Mouse (Mus musculus): Measurements from ENCODE around the gene Tymp. TPM values are rescaled to one million over a fixed set of nuclear protein-coding genes. Genes with fewer than 3 reads are reported as not detected.

The Tymp gene
- total RNA-seq, 2 experiments from 2014 or later = 1.2 to 1.5 TPM

- intact Hi-C loops (cut with DNase I) = loop anchor here (5.0 kb wide), 2 partner anchors 52 to 58 kb away; partner anchors contain the start of genes C730034F03Rik, Chkb, Cpt1b and Gm44502
- no peak for DNase-seq (ENCODE audit: low spot score in 2 of 2)
Measured at GRCm38 (mm10) chr15:89374801-89375534, 1.9 kb downstream of the Tymp start.

- DNase-seq (ENCODE audit: low spot score in 2 of 2) = no peak
- intact Hi-C loops (cut with DNase I) = loop anchor here (5.0 kb wide), 2 partner anchors 53 to 57 kb away; partner anchors contain the start of genes C730034F03Rik, Chkb, Cpt1b and Gm44502
Measured at GRCm38 (mm10) chr15:89374340-89374739, 2.5 kb downstream of the Tymp start.

- DNase-seq (ENCODE audit: low spot score in 2 of 2) = peak; percentile 93 to 94
- intact Hi-C loops (cut with DNase I) = loop anchor here (1.0 to 5.0 kb wide), 3 partner anchors 19 to 57 kb away; partner anchors contain the start of genes C730034F03Rik, Chkb, Cpt1b and Gm44502
Measured at GRCm38 (mm10) chr15:89373762-89374248, 3.0 kb downstream of the Tymp start, which contains the start of gene Sco2. Gene Sco2, minus strand, starts transcription at chr15:89373846.

- intact Hi-C loops (cut with DNase I) = loop anchor here (1.0 to 5.0 kb wide), 3 partner anchors 18 to 56 kb away; partner anchors contain the start of genes C730034F03Rik, Chkb, Cpt1b and Gm44502
Measured at GRCm38 (mm10) chr15:89373027-89373761, 3.6 kb downstream of the Tymp start.

GRCm38 (mm10) chr15:89372536-89372935 lies 4.3 kb downstream of the Tymp start:
- intact Hi-C loops (cut with DNase I) = loop anchor here (5.0 kb wide), 2 partner anchors 55 kb away; partner anchors contain the start of genes C730034F03Rik, Chkb, Cpt1b and Gm44502
- DNase-seq (ENCODE audit: low spot score in 2 of 2) = no peak

More at GRCm38 (mm10) chr15:89373027-89373761, 3.6 kb downstream of the Tymp start:
- peak; percentile 82 for DNase-seq (ENCODE audit: low spot score in 2 of 2)

- intact Hi-C loops (cut with DNase I) = loop anchor here (5.0 kb wide), 2 partner anchors 55 kb away; partner anchors contain the start of genes C730034F03Rik, Chkb, Cpt1b and Gm44502
- DNase-seq (ENCODE audit: low spot score in 2 of 2) = no peak
Measured at GRCm38 (mm10) chr15:89372068-89372467, 4.8 kb downstream of the Tymp start.

- no peak for DNase-seq (ENCODE audit: low spot score in 2 of 2)
- intact Hi-C loops (cut with DNase I) = no loop called here
Measured at GRCm38 (mm10) chr15:89365141-89365551, 11.7 kb downstream of the Tymp start.

DNA sequence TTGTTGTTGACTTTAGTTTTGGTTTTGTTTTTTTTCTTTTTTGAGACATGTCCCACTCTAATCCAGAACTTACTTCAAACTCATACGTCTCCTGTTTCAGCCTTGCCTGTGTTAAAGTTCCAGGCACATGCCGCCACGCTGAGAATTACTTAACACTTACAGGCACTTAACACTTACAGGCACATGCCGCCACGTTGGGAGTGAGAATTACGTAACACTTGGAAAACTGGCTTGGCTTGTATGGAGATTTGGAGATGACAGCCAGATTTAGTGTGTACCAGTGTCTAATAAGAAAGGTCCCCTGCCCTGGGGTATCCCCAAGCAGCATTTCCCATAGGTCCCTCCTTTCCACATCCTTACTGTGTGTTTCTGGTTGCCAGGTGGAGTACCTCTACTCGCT lies 13.8 kb downstream of the Tymp start:
- intact Hi-C loops (cut with DNase I) = no loop called here
- no peak for DNase-seq (ENCODE audit: low spot score in 2 of 2)

DNA sequence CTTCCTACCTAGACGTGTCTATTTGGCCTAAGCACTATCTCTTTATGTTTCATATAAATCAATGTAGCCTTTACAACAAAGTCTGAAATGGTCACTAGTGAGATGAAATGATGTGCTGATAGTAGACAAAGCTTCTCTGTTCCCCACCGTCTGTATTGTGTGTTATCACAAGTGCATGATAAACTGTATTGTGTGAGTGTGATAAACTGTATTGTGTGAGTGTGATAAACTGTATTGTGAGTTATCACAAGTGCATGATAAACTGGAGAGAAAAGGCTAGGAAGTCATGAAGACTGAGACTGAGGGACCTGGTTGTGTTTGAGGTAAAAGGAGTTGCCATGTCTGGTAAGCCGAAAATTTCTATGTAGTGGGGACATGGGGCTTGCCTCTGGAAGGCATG lies 18.1 kb downstream of the Tymp start:
- no peak for DNase-seq (ENCODE audit: low spot score in 2 of 2)
- intact Hi-C loops (cut with DNase I) = no loop called here

DNA sequence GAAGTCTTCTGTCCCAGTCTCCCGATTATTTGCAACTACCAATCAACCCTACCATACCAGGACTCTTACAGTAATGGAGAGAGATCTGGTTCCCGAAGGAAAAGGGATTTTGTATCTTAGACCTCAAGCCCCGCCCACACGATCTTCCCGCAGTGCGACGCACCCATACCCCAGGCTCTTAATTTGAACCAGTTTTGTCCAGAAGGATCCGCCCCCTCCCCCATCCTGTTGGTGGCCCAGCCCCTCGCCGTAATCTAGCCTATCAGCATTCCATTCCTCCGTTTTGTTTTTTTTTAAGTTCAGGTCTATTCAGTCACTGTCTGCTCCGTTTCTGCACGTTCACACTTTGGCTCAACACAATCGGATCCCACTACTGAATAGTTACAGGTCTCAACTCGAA lies 20.5 kb downstream of the Tymp start:
- intact Hi-C loops (cut with DNase I) = no loop called here

GRCm38 (mm10) chr15:89355241-89356187 lies 21.3 kb downstream of the Tymp start, which contains the start of the genes Lmf2 and Ncaph2:
Gene Lmf2, minus strand, starts transcription at chr15:89355659.
Gene Ncaph2, plus strand, starts transcription at chr15:89355719.
- peak; percentile 94 to 95 for DNase-seq (ENCODE audit: low spot score in 2 of 2)
- intact Hi-C loops (cut with DNase I) = loop anchor here (1.0 to 2.0 kb wide), 2 partner anchors 18 to 39 kb away; partner anchors contain the start of gene Sco2

More for the DNA sequence above, 20.5 kb downstream of the Tymp start:
- DNase-seq (ENCODE audit: low spot score in 2 of 2) = no peak

DNA sequence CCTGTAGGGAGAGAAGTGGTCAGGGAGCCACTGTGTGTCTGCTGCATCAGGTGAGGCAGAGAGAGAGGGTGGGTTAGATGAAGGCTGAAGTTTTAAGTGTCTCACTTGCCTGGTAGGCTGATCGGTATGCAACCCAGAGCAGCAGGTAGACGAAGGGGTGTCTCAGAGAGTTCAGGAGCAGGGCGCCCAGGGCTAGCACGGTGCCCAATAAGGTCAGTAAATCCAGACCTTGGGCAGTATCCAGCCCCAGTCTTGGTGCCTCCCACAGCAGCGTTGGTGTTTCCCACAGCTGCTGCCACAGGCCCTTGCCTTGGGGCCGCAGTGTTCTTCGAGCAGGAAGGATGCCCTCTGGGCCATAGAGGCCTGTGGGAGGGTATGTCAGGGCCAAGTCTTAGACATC lies 22.4 kb downstream of the Tymp start:
- no peak for DNase-seq (ENCODE audit: low spot score in 2 of 2)
- intact Hi-C loops (cut with DNase I) = loop anchor here (2.0 kb wide), 1 partner anchor 38 kb away; no protein-coding TSS in a partner anchor

- no peak for DNase-seq (ENCODE audit: low spot score in 2 of 2)
- intact Hi-C loops (cut with DNase I) = loop anchor here (2.0 kb wide), 1 partner anchor 37 kb away; no protein-coding TSS in a partner anchor
Measured at GRCm38 (mm10) chr15:89353837-89354236, 23.0 kb downstream of the Tymp start.

GRCm38 (mm10) chr15:89352795-89353194 lies 24.0 kb downstream of the Tymp start:
- no peak for DNase-seq (ENCODE audit: low spot score in 2 of 2)
- intact Hi-C loops (cut with DNase I) = no loop called here

DNA sequence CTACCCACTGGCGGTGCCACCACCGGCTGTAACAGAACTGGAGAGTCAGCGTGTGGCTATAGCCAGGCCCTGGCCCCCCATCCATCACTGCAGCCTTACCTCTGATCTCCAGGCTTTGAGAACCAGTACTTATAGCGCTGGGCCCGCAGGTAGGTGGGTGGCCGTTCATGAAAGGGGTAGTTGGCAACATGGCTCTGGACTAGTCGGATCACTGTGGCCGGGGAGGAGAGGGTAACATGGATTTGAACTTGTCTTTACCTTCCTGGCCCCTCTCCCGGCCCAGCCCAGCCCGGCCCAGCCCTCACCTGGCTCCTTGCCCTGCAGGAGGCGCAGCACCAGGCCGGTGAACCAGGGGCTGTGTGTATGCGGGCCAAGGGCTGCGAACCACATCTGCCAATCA lies 24.8 kb downstream of the Tymp start:
- no peak for DNase-seq (ENCODE audit: low spot score in 2 of 2)
- intact Hi-C loops (cut with DNase I) = no loop called here

- intact Hi-C loops (cut with DNase I) = no loop called here
- no peak for DNase-seq (ENCODE audit: low spot score in 2 of 2)
Measured at GRCm38 (mm10) chr15:89351302-89351701, 25.5 kb downstream of the Tymp start.

GRCm38 (mm10) chr15:89350447-89350846 lies 26.4 kb downstream of the Tymp start:
- intact Hi-C loops (cut with DNase I) = no loop called here
- DNase-seq (ENCODE audit: low spot score in 2 of 2) = no peak

DNA sequence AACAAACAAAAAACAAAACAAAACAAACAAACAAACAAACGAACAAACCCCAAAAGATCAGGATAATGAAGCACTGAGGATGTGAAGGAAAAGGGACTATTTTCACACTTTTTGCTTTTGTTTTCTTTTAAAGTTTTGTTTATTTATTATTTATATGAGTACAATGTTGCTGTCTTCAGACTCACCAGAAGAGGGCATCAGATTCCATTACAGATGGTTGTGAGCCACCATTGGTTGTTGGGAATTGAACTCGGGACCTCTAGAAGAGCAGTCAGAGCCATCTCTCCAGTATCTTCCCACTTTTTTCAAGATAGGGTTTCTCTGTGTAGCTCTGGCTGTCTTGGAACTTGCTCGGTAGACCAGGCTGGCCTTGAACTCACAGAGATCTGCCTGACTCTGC lies 33.5 kb downstream of the Tymp start:
- no peak for DNase-seq (ENCODE audit: low spot score in 2 of 2)
- intact Hi-C loops (cut with DNase I) = no loop called here

DNA sequence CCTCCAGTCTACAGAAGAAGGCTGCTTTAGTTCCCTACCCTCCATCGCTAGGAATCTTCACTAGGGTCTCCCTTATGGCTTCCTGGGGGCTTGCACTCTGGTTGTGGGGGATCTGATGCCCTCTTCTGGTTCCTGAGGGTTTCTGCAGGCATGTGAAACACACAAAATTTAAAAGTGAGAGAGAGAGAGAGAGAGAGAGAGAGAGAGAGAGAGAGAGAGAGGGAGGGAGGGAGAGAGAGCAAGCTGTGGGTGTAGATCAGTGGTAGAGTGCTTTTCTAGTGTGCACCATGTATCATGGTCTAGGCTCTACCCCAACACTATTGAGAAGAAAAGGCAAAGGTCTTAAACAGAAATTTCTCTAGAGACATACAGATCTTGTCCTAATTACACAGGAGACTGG lies 35.2 kb downstream of the Tymp start:
- intact Hi-C loops (cut with DNase I) = no loop called here
- no peak for DNase-seq (ENCODE audit: low spot score in 2 of 2)

Data from left cerebral cortex, postnatal 36 days (tissue).